Mouse (Mus musculus) hindbrain, postnatal 0 days (tissue): ENCODE data around the gene Plpp7. TPM values are rescaled to one million over a fixed set of nuclear protein-coding genes. Genes with fewer than 3 reads are reported as not detected.
A peak's percentile ranks its signal among the peaks of the same experiment; 100 is the strongest.

Source experiments
- ATAC-seq: fragments of 200-750 bp; cut with Nextera tagmentation; 2 replicates; pipeline ENCODE4 v1.8.0; 2017; ENCODE audit warnings: mild to moderate bottlenecking, moderate TSS enrichment, moderate library complexity
- DNase-seq: peaks from one replicate; pipeline ENCODE4 v3.0.0-alpha.2; 2015; ENCODE audit warnings: low spot score
- H3K27ac ChIP-seq: fragments of 300-500 bp; sonication (generic); 2 replicates; pipeline ENCODE4 v1.5.1; 2014; ENCODE audit warnings: mild to moderate bottlenecking
- H3K27me3 ChIP-seq: fragments of 300-500 bp; sonication (generic); 2 replicates; pipeline ENCODE4 v1.6.1; 2014; ENCODE audit warnings: low read length, mixed read lengths; ENCODE audit not compliant: insufficient read depth
- H3K36me3 ChIP-seq: fragments of 300-500 bp; sonication (generic); 2 replicates; pipeline ENCODE4 v1.6.1; 2014; ENCODE audit warnings: low read length, mixed read lengths; ENCODE audit not compliant: insufficient read depth
- H3K4me1 ChIP-seq: fragments of 300-500 bp; sonication (generic); 2 replicates; pipeline ENCODE4 v1.6.1; 2014; ENCODE audit warnings: antibody characterized with exemption, low read length, mixed read lengths; ENCODE audit not compliant: insufficient read depth
- H3K4me2 ChIP-seq: fragments of 300-500 bp; sonication (generic); 2 replicates; pipeline ENCODE4 v1.6.1; 2014; ENCODE audit warnings: low read depth, mild to moderate bottlenecking, low read length, moderate library complexity, mixed read lengths
- H3K4me3 ChIP-seq: fragments of 300-500 bp; sonication (generic); 2 replicates; pipeline ENCODE4 v1.5.1; 2014; ENCODE audit warnings: low read length
- H3K9ac ChIP-seq: fragments of 300-500 bp; sonication (generic); replicated peaks from 2 replicates; pipeline ENCODE4 v1.6.1; 2014; ENCODE audit warnings: mild to moderate bottlenecking, low read length, moderate library complexity, mixed read lengths
- H3K9me3 ChIP-seq: fragments of 300-500 bp; sonication (generic); 2 replicates; pipeline ENCODE4 v1.6.1; 2016; ENCODE audit warnings: low read length, mixed read lengths
- CTCF ChIP-seq: IDR thresholded peaks from 2 replicates; pipeline ENCODE4 v1.5.1; 2016; ENCODE audit warnings: antibody characterized with exemption, control low read depth, low read depth
- WGBS: fragments of 180-500 bp; shearing (Covaris S2); extraction: QIAGEN DNeasy Blood & Tissue Kit; methylation state at CpG from one replicate; pipeline ENCODE4 v1.1.7; 2014; 5-methylcytosine and 5-hydroxymethylcytosine counted together
- polyA plus RNA-seq: library from polyadenylated mRNA; unstranded; fragments of >200 nt; fragmentation: Nextera tagmentation; extraction: Ambion mirVana; gene quantifications from 2 replicates; pipeline ENCODE4 v1.2.1, GENCODE M21; 2015
- total RNA-seq: library from RNA; depleted of rRNA; stranded (reverse); fragments of >200 nt; gene quantifications from 2 replicates; pipeline ENCODE4 v1.2.3, GENCODE M21; 2014

The Plpp7 gene
- total and polyA plus RNA-seq, 2 experiments from 2014 or later, result 28.3 to 50.5 TPM

GRCm38 (mm10) chr2:32146617-32147162, 51.4 kb downstream of the Plpp7 start:
- no peaks in the 10 kb centered on the region for H3K9me3 ChIP-seq
- no peak overlapping the region for H3K4me2 ChIP-seq
- H3K36me3 ChIP-seq, result no peaks in the 10 kb centered on the region
- DNase-seq (no peak), ATAC-seq (no peak)
- no peak overlapping the region for H3K4me3 ChIP-seq
- no peak for TF ChIP-seq CTCF
- H3K27me3 ChIP-seq, result no peaks in the 10 kb centered on the region
- H3K27ac ChIP-seq, result no peak overlapping the region
- WGBS, result 65% methylated on average over 5 of the region's 5 CpGs
- H3K4me1 ChIP-seq, result no peaks in the 10 kb centered on the region
- no peak overlapping the region for H3K9ac ChIP-seq

- ATAC-seq (no peak), DNase-seq (no peak)
- Histone ChIP-seq H3K27me3 (no peaks in the 10 kb centered on the region), H3K9ac (peak overlapping the region; percentile 99), H3K4me3 (peak overlapping the region; percentile 86), H3K9me3 (no peaks in the 10 kb centered on the region), H3K36me3 (no peaks in the 10 kb centered on the region), H3K4me2 (peak overlapping the region; percentile 88), H3K27ac (peak overlapping the region; percentile 98), H3K4me1 (peaks cover 21% of the 10 kb centered on the region)
- TF ChIP-seq CTCF, result no peak
- WGBS, result 29% methylated on average over 1 of the region's 1 CpGs
Observed at GRCm38 (mm10) chr2:32150135-32150534, 54.8 kb downstream of the Plpp7 start.

- Histone ChIP-seq H3K4me2 (peak overlapping the region; percentile 88), H3K4me3 (peak overlapping the region; percentile 86), H3K9me3 (no peaks in the 10 kb centered on the region), H3K27me3 (no peaks in the 10 kb centered on the region), H3K27ac (peak overlapping the region; percentile 98), H3K36me3 (no peaks in the 10 kb centered on the region), H3K4me1 (peaks cover 25% of the 10 kb centered on the region), H3K9ac (peak overlapping the region; percentile 99)
- TF ChIP-seq CTCF, result no peak
- WGBS, result 3% methylated on average over 7 of the region's 7 CpGs
- ATAC-seq, result peak; percentile 77
- DNase-seq, result no peak
Observed at GRCm38 (mm10) chr2:32150562-32150923, 55.2 kb downstream of the Plpp7 start.

- WGBS, result under 1% methylated on average over 50 of the region's 117 CpGs
- Histone ChIP-seq H3K4me1 (peaks cover 31% of the 10 kb centered on the region), H3K36me3 (no peaks in the 10 kb centered on the region), H3K27me3 (no peaks in the 10 kb centered on the region), H3K9me3 (no peaks in the 10 kb centered on the region), H3K4me3 (peak within 1 kb of the TSS; percentile 86), H3K9ac (peak within 1 kb of the TSS; percentile 99), H3K27ac (peak within 1 kb of the TSS; percentile 98), H3K4me2 (peak within 1 kb of the TSS; percentile 88)
- ATAC-seq (peak; percentile 78), DNase-seq (peak; percentile 85)
- no peak for TF ChIP-seq CTCF
Observed at GRCm38 (mm10) chr2:32150924-32151659, 55.8 kb downstream of the Plpp7 start, which contains the start of gene Prrc2b. Prrc2b (plus strand) TSS chr2:32151082.

GRCm38 (mm10) chr2:32151660-32152366, 56.5 kb downstream of the Plpp7 start:
- 0% methylated on average over 22 of the region's 22 CpGs for WGBS
- H3K4me2 ChIP-seq, result peak overlapping the region; percentile 88
- peak overlapping the region; percentile 99 for H3K9ac ChIP-seq
- peaks cover 37% of the 10 kb centered on the region for H3K4me1 ChIP-seq
- H3K36me3 ChIP-seq, result no peaks in the 10 kb centered on the region
- peak overlapping the region; percentile 86 for H3K4me3 ChIP-seq
- DNase-seq, result peak; percentile 77
- no peaks in the 10 kb centered on the region for H3K9me3 ChIP-seq
- H3K27ac ChIP-seq, result peak overlapping the region; percentile 98
- H3K27me3 ChIP-seq, result no peaks in the 10 kb centered on the region
- TF ChIP-seq CTCF, result 0 out of 2 replicates have a peak, but pooled peaks have one; percentile 2
- peak; percentile 34; the same call in 1 of the 2 replicates for ATAC-seq

GRCm38 (mm10) chr2:32152367-32153034, 57.2 kb downstream of the Plpp7 start:
- DNase-seq, result no peak
- H3K36me3 ChIP-seq, result no peaks in the 10 kb centered on the region
- H3K4me2 ChIP-seq, result peak overlapping the region; percentile 88
- H3K27me3 ChIP-seq, result no peaks in the 10 kb centered on the region
- peak overlapping the region; percentile 86 for H3K4me3 ChIP-seq
- TF ChIP-seq CTCF, result no peak
- no peak for ATAC-seq
- H3K9ac ChIP-seq, result peak overlapping the region; percentile 99
- 8% methylated on average over 12 of the region's 12 CpGs for WGBS
- H3K9me3 ChIP-seq, result no peaks in the 10 kb centered on the region
- peak overlapping the region; percentile 98 for H3K27ac ChIP-seq
- peaks cover 44% of the 10 kb centered on the region for H3K4me1 ChIP-seq
